Mouse (Mus musculus) bone marrow, adult 2 months (tissue): ENCODE data around the gene Zhx3.

ENCODE experiments used
- CTCF ChIP-seq: fragments of 200-500 bp; IDR thresholded peaks from 2 replicates; pipeline ENCODE4 v1.5.1; 2011; ENCODE audit warnings: low read length, control low read depth; ENCODE audit not compliant: control insufficient read depth, insufficient read depth
- POLR2A ChIP-seq: fragments of 200-500 bp; IDR thresholded peaks from 2 replicates; pipeline ENCODE4 v1.6.1; 2011; ENCODE audit warnings: low read depth, mild to moderate bottlenecking, control low read depth, low read length, borderline replicate concordance; ENCODE audit not compliant: control insufficient read depth

DNA sequence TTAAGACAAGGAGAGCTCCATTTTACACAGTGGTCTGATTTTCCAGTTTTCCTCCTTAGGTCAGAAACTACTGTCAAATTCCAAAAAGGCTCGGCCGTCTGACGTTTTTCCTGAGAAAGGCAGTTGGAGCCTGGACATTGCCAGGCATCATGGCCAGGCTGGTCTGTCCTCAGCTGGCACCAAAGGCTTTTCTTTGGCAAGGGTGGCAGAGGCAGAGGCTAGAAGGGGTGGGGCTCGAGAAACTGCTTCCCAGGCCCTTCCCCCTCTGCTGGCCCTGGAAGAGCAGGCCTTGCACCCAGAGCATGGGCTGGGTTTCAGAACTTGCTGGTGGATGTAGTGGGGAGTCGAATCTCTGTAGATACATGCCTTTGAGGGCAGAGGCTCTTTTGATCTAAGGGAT lies 9.6 kb upstream of the Zhx3 start:
- TF ChIP-seq CTCF (no peak), POLR2A (no peak)
